7 mouse cellular contexts compared by ENCODE assay signal in the genomic region with DNA sequence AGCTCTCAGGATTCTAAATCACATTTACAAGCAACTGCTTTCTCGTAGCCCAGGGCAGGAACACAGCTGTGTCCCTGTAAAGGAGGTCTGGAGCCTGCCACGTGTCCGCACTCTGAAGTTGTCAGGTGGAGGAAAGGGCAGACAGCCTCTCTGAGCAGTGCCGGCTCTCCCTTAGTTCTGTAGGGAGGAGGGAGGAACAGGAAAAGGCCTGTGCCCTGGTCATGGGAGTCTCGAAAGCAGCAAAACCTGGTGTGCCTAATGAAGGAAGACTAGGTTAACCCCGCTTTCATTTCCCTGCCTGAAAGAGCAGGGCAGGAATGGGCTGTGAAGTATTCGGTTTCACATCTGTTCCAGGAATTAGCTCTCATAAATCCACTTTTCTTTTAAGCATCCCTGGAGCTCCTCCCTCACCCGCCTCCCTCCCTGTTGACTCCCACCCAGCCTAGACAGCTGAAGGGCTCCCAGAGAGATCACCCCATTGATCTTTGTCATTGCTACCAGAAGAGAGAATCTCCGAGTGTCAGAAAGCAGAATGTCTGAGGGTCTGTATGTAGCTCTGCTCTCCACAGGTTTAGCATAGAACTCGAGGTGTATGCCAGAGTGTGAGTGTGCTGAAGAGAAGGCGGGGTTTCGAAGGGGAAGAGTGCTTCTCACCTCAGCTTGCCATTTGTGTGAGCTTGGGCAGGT. TPM values are rescaled to one million over a fixed set of nuclear protein-coding genes. Genes with fewer than 3 reads are reported as not detected.
DNase-seq lines count a peak whose midpoint lies in the region; ATAC-seq lines count a peak whose summit lies in the region.

No protein-coding gene starts in this region.

- H3K9ac ChIP-seq in kidney, embryonic 14.5 days (ENCODE audit: low read depth, low read length): no peak overlapping the region
- H3K9ac ChIP-seq in hindbrain, embryonic 14.5 days: no peak overlapping the region
- no peak overlapping the region for H3K9ac ChIP-seq in neural tube, embryonic 12.5 days

- no peak for DNase-seq in kidney, postnatal 14 days
- DNase-seq in embryonic facial prominence, embryonic 10.5 days (ENCODE audit: low spot score): peak; percentile 59
- no peak for DNase-seq in hindbrain, embryonic 14.5 days (ENCODE audit: low spot score)

- H3K4me2 ChIP-seq in kidney, embryonic 14.5 days (replicated peaks; ENCODE audit: low read depth, low read length): no peak overlapping the region
- no peak overlapping the region for H3K4me2 ChIP-seq in hindbrain, embryonic 14.5 days (replicated peaks)
- 0 out of 2 replicates have a peak overlapping the region, but pooled peaks have one; percentile 17 for H3K4me2 ChIP-seq in neural tube, embryonic 12.5 days (replicated peaks)

- peak; percentile 97 for ATAC-seq in kidney, embryonic 14.5 days (ENCODE audit: low FRiP score, low TSS enrichment)
- ATAC-seq in hindbrain, embryonic 14.5 days (ENCODE audit: low FRiP score): peak; percentile 60; the same call in 1 of the 2 replicates
- ATAC-seq in neural tube, embryonic 12.5 days (ENCODE audit: low FRiP score, low read depth): peak; percentile 77; the same call in 1 of the 2 replicates
- no peak for ATAC-seq in inflammation-experienced regulatory T-cells, adult 6 months
- no peak for ATAC-seq in megakaryocyte-erythroid progenitor cell, adult 5-6 weeks (replicated peaks; ENCODE audit: low FRiP score, low TSS enrichment, poor library complexity, severe bottlenecking)

- no peak overlapping the region for H3K4me3 ChIP-seq in kidney, embryonic 14.5 days (ENCODE audit: low read length)
- H3K4me3 ChIP-seq in embryonic facial prominence, embryonic 10.5 days: 0 out of 2 replicates have a peak overlapping the region, but pooled peaks have one; percentile 5
- no peak overlapping the region for H3K4me3 ChIP-seq in hindbrain, embryonic 14.5 days (replicated peaks; ENCODE audit: low read length)
- H3K4me3 ChIP-seq in neural tube, embryonic 12.5 days: no peak overlapping the region

- peaks cover 14% of the 10 kb centered on the region for H3K4me1 ChIP-seq in kidney, embryonic 14.5 days (ENCODE audit: control insufficient read depth, insufficient read depth, low read length)
- peaks cover 27% of the 10 kb centered on the region for H3K4me1 ChIP-seq in embryonic facial prominence, embryonic 10.5 days
- 0 out of 2 replicates have a peak, but pooled peaks cover 11% of the 10 kb centered on the region for H3K4me1 ChIP-seq in hindbrain, embryonic 14.5 days (replicated peaks; ENCODE audit: control insufficient read depth, insufficient read depth, low read length)
- peaks cover 19% of the 10 kb centered on the region for H3K4me1 ChIP-seq in neural tube, embryonic 12.5 days

- WGBS in kidney, embryonic 14.5 days: 8% methylated on average over 12 of the region's 12 CpGs
- 25% methylated on average over 12 of the region's 12 CpGs for WGBS in embryonic facial prominence, embryonic 10.5 days
- WGBS in hindbrain, embryonic 14.5 days: 34% methylated on average over 12 of the region's 12 CpGs
- WGBS in neural tube, embryonic 12.5 days: 19% methylated on average over 12 of the region's 12 CpGs

- H3K36me3 ChIP-seq in kidney, embryonic 14.5 days (ENCODE audit: control insufficient read depth, insufficient read depth, low read length): no peaks in the 10 kb centered on the region
- H3K36me3 ChIP-seq in embryonic facial prominence, embryonic 10.5 days (replicated peaks): peaks cover 5% of the 10 kb centered on the region; the same call in 1 of the 2 replicates
- H3K36me3 ChIP-seq in hindbrain, embryonic 14.5 days (replicated peaks; ENCODE audit: control insufficient read depth, insufficient read depth): no peaks in the 10 kb centered on the region
- H3K36me3 ChIP-seq in neural tube, embryonic 12.5 days: no peaks in the 10 kb centered on the region

- no peaks in the 10 kb centered on the region for H3K9me3 ChIP-seq in kidney, embryonic 14.5 days (ENCODE audit: control insufficient read depth, low read length)
- no peaks in the 10 kb centered on the region for H3K9me3 ChIP-seq in embryonic facial prominence, embryonic 10.5 days
- no peaks in the 10 kb centered on the region for H3K9me3 ChIP-seq in hindbrain, embryonic 14.5 days (ENCODE audit: control insufficient read depth, low read length)
- no peaks in the 10 kb centered on the region for H3K9me3 ChIP-seq in neural tube, embryonic 12.5 days

- H3K27ac ChIP-seq in kidney, embryonic 14.5 days (ENCODE audit: low read depth, low read length): peak overlapping the region; percentile 56; the same call in 1 of the 2 replicates
- peak overlapping the region; percentile 60 for H3K27ac ChIP-seq in embryonic facial prominence, embryonic 10.5 days (replicated peaks)
- no peak overlapping the region for H3K27ac ChIP-seq in hindbrain, embryonic 14.5 days
- H3K27ac ChIP-seq in neural tube, embryonic 12.5 days: peak overlapping the region; percentile 9; the same call in 1 of the 2 replicates

- 0 out of 2 replicates have a peak, but pooled peaks cover 1% of the 10 kb centered on the region for H3K27me3 ChIP-seq in kidney, embryonic 14.5 days (ENCODE audit: control insufficient read depth, insufficient read depth, low read length)
- no peaks in the 10 kb centered on the region for H3K27me3 ChIP-seq in embryonic facial prominence, embryonic 10.5 days (replicated peaks; ENCODE audit: low read depth, poor library complexity, severe bottlenecking)
- H3K27me3 ChIP-seq in hindbrain, embryonic 14.5 days (ENCODE audit: control insufficient read depth, insufficient read depth, low read length): no peaks in the 10 kb centered on the region
- H3K27me3 ChIP-seq in neural tube, embryonic 12.5 days (replicated peaks): no peaks in the 10 kb centered on the region

RNA-seq across cellular contexts. Expression of gene Tgfb3, which starts 41.5 kb away (rescaled TPM):
- polyA plus RNA-seq in kidney, embryonic 14.5 days (2014; fragmentation: Nextera tagmentation; extraction: Ambion mirVana): 12.7 and 17.8 TPM in 2 replicates
- polyA plus RNA-seq in embryonic facial prominence, embryonic 10.5 days (2016; fragmentation: Nextera tagmentation; extraction: Ambion mirVana): 10.7 and 14.4 TPM in 2 replicates
- 3.6 and 4.0 TPM in 2 replicates for polyA plus RNA-seq in hindbrain, embryonic 14.5 days (2014; fragmentation: Nextera tagmentation; extraction: Ambion mirVana)
- polyA plus RNA-seq in neural tube, embryonic 12.5 days (2016; fragmentation: Nextera tagmentation; extraction: Ambion mirVana): 12.1 and 13.3 TPM in 2 replicates
- polyA plus RNA-seq in inflammation-experienced regulatory T-cells, adult 6 months (2017; shearing (Covaris generic)): 1 to 10 TPM in 1 of 3 experiments, under 1 TPM in 2; 0.38 to 3.5 (median 0.62) TPM
- total RNA-seq in megakaryocyte-erythroid progenitor cell, adult 5-6 weeks (2014; fragmentation: Nextera tagmentation): not detected in 2 replicates
- total RNA-seq in megakaryocyte-erythroid progenitor cell, adult 5-6 weeks (2017): not detected in 2 replicates

RNA-seq across cellular contexts. Expression of gene Ift43, which starts 45.0 kb away (rescaled TPM):
- 77.0 and 87.9 TPM in 2 replicates for polyA plus RNA-seq in kidney, embryonic 14.5 days (2014; fragmentation: Nextera tagmentation; extraction: Ambion mirVana)
- polyA plus RNA-seq in embryonic facial prominence, embryonic 10.5 days (2016; fragmentation: Nextera tagmentation; extraction: Ambion mirVana): 62.4 and 64.8 TPM in 2 replicates
- 38.2 and 53.2 TPM in 2 replicates for polyA plus RNA-seq in hindbrain, embryonic 14.5 days (2014; fragmentation: Nextera tagmentation; extraction: Ambion mirVana)
- 81.3 and 84.2 TPM in 2 replicates for polyA plus RNA-seq in neural tube, embryonic 12.5 days (2016; fragmentation: Nextera tagmentation; extraction: Ambion mirVana)
- polyA plus RNA-seq in inflammation-experienced regulatory T-cells, adult 6 months (2017; shearing (Covaris generic)): 1 to 10 TPM; 5.0 to 7.1 (median 6.8) TPM
- 9.8 TPM in 1 of 2 replicates, not detected in the other for total RNA-seq in megakaryocyte-erythroid progenitor cell, adult 5-6 weeks (2014; fragmentation: Nextera tagmentation)
- total RNA-seq in megakaryocyte-erythroid progenitor cell, adult 5-6 weeks (2017): not detected in 2 replicates

Comparison
In these comparisons a context has a peak if more than half of its experiments do, and no peak if none do; other contexts are left out.
1. ATAC-seq: peak in kidney, embryonic 14.5 days (single experiment), hindbrain, embryonic 14.5 days (single experiment) and neural tube, embryonic 12.5 days (single experiment); none in inflammation-experienced regulatory T-cells, adult 6 months (single experiment) and megakaryocyte-erythroid progenitor cell, adult 5-6 weeks (single experiment).